Mouse (Mus musculus) c-Kit-positive CD71-positive TER-119-negative erythroid progenitor cells, embryonic 14.5 days (primary cell): ENCODE results near the gene Gm20388.

Source experiments
- DNase-seq: peaks from one replicate; pipeline ENCODE4 v3.0.0-alpha.2; 2013; ENCODE audit warnings: low read depth

Gene Gm20388

GRCm38 (mm10) chr8:122574667-122575251 is 2664.1 kb downstream of the Gm20388 start:
- DNase-seq, result no peak

GRCm38 (mm10) chr8:122575286-122575685 is 2664.6 kb downstream of the Gm20388 start:
- no peak for DNase-seq

GRCm38 (mm10) chr8:122575735-122576647 is 2665.3 kb downstream of the Gm20388 start:
- no peak for DNase-seq

GRCm38 (mm10) chr8:122576648-122577022 is 2666.0 kb downstream of the Gm20388 start, which contains the start of gene Aprt:
TSS of gene Aprt (minus strand) at chr8:122576909.
- peak; percentile 95 for DNase-seq

- no peak for DNase-seq
Measured at GRCm38 (mm10) chr8:122577116-122577515, 2666.5 kb downstream of the Gm20388 start.

GRCm38 (mm10) chr8:122579196-122579595 is 2668.6 kb downstream of the Gm20388 start:
- DNase-seq, result no peak

GRCm38 (mm10) chr8:122580926-122581325 is 2670.3 kb downstream of the Gm20388 start:
- no peak for DNase-seq

- no peak for DNase-seq
Measured at GRCm38 (mm10) chr8:122584981-122585380, 2674.3 kb downstream of the Gm20388 start.

GRCm38 (mm10) chr8:122585411-122585891 is 2674.8 kb downstream of the Gm20388 start:
- DNase-seq, result no peak

GRCm38 (mm10) chr8:122586171-122586570 is 2675.5 kb downstream of the Gm20388 start:
- DNase-seq, result no peak

GRCm38 (mm10) chr8:122586749-122587148 is 2676.1 kb downstream of the Gm20388 start:
- no peak for DNase-seq

GRCm38 (mm10) chr8:122593240-122593639 is 2682.6 kb downstream of the Gm20388 start:
- no peak for DNase-seq

- no peak for DNase-seq
Measured at GRCm38 (mm10) chr8:122593783-122594507, 2683.3 kb downstream of the Gm20388 start.

- DNase-seq, result no peak
Measured at GRCm38 (mm10) chr8:122596031-122596430, 2685.4 kb downstream of the Gm20388 start.

GRCm38 (mm10) chr8:122600666-122601065 is 2690.0 kb downstream of the Gm20388 start:
- DNase-seq, result no peak

GRCm38 (mm10) chr8:122604640-122605039 is 2694.0 kb downstream of the Gm20388 start:
- no peak for DNase-seq

- no peak for DNase-seq
Measured at GRCm38 (mm10) chr8:122605367-122605766, 2694.7 kb downstream of the Gm20388 start.

GRCm38 (mm10) chr8:122606810-122607209 is 2696.2 kb downstream of the Gm20388 start:
- DNase-seq, result no peak

- DNase-seq, result no peak
Measured at GRCm38 (mm10) chr8:122610209-122610608, 2699.6 kb downstream of the Gm20388 start.

GRCm38 (mm10) chr8:122610612-122611277 is 2700.1 kb downstream of the Gm20388 start:
- no peak for DNase-seq

GRCm38 (mm10) chr8:122611295-122612133 is 2700.9 kb downstream of the Gm20388 start, which contains the start of the genes Galns and Trappc2l:
TSS of gene Galns (minus strand) at chr8:122611463.
TSS of gene Trappc2l (plus strand) at chr8:122611640.
- peak; percentile 95 for DNase-seq
